Mouse (Mus musculus): ENCODE measurements at regions not wholly inside any gene's neighbourhood (a gene's known extent, or its start where the extent isn't known, plus 50 kb on each side); places are given as distances from the start of the nearest gene placed in this dataset.

DNA sequence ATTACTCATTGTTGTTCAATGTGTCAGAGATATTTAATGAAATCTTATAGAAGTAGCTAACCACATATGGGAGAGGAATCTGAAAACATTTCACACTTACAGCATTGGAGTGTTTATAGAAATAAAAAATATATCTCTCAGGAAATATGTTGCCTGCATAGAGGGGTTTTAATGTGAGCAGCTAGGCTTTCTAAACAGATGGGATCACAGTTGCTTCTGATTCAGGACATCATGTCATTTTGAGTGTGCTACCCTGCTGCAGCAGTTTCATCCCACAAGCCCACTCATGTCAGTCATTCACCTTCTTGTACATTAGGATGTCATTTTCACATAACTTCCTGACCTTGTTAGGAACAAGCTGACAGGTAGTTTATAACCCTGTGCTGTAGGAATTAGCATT, 1973.4 kb downstream of the Olfm4 start:
- peak; percentile 33 for DNase-seq (ENCODE audit: low spot score)

DNA sequence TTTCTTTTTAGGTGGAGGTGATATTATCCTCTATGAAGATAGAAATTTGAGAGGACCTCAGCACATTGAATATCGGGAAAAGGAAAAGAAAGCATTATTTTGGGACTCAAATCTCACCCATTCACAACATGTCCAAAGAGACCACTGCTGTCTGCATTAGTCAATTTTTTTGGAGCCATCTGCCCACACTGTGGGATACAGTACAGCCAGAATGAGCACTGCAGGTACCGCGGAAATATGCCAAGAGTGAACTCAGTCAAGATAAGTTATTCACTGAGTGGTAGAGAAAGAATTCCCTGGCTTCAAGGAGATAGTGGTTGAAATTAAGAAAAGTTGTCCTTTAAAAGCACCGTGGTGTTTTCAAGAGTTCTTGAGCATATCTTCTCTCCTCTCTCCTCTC, 2003.9 kb downstream of the Olfm4 start:
- no peak for DNase-seq (ENCODE audit: low spot score)

DNA sequence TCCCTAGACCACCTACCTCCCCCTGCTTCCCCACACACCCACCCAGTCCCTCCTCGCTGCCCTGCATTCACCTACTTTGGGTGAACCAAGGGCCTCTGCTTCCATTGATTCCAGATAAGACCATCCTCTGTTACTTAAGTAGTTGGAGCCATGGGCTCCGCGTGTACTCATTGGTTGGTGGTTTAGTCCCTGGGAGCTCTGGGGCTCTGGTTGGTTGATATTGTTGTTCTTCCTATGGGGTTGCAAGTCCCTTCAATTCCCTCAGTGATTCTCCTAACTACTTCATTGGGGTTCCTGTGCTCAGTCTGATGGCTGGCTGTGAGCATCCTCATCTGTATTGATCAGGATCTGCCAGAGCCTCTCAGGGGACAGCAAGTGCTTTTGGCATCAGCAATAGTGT, 2004.5 kb downstream of the Olfm4 start:
- DNase-seq (ENCODE audit: low spot score): no peak

DNA sequence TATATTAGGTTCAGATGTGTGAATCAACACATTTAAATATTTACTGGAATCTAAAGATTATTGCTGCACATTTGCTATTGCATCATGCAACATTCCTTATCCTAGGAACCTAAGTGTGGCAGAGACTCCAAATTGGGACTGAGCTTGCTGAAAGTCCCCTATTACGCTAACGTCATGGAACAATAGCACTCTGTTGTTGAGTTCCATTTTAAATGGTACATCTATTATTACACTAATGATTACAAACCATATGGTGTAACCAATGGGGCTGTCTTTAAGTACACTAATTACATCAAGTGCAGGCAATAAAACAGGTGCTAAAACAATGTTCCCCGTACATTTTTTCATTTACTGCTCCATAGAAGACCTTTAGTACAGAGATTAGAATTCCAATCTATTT, 2018.9 kb downstream of the Olfm4 start:
- DNase-seq (ENCODE audit: low spot score): no peak

DNA sequence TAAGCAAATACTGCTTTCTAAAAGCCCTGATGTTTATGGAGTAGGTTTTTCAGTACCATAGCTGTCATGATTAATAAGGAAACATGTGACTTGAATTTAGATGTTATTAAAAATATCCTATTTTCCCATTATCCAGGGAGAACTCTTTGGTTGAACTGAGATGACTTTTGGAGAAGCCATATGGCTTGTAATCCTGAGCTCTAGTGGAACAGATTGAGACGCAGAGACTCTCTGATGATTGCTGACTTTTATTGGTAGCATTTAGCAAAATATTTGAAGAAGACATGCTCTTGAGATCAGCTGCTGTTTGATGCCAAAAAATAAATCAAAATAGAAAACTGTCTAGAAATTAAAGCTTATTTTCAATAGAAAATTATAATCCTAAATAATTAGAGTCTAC, 2030.8 kb downstream of the Olfm4 start:
- peak; percentile 35 for DNase-seq (ENCODE audit: low spot score)

Measured in layer of hippocampus, adult 9-10 months (tissue).